Mouse (Mus musculus) 416B (cell line): ENCODE measurements around the gene 2610028H24Rik.

Source experiments
- DNase-seq: peaks from one replicate; pipeline ENCODE4 v3.0.0; 2011; ENCODE audit warnings: low read depth

The 2610028H24Rik gene

GRCm38 (mm10) chr10:76489205-76489604, 40.3 kb downstream of the 2610028H24Rik start:
- DNase-seq, result peak; percentile 22

GRCm38 (mm10) chr10:76493527-76493926, 44.6 kb downstream of the 2610028H24Rik start:
- peak; percentile 45 for DNase-seq

GRCm38 (mm10) chr10:76495501-76495900, 46.6 kb downstream of the 2610028H24Rik start:
- DNase-seq, result no peak

GRCm38 (mm10) chr10:76496366-76496765, 47.5 kb downstream of the 2610028H24Rik start:
- no peak for DNase-seq

- DNase-seq, result no peak
Observed at GRCm38 (mm10) chr10:76497522-76497921, 48.6 kb downstream of the 2610028H24Rik start.

GRCm38 (mm10) chr10:76504271-76504943, 55.5 kb downstream of the 2610028H24Rik start:
- no peak for DNase-seq

- DNase-seq, result no peak
Observed at GRCm38 (mm10) chr10:76505865-76506264, 57.0 kb downstream of the 2610028H24Rik start.
